Mouse (Mus musculus) stomach, embryonic 16.5 days (tissue): Measurements from ENCODE around the gene Gm21118. TPM values are rescaled to one million over a fixed set of nuclear protein-coding genes. Genes with fewer than 3 reads are reported as not detected.
"Not testable (repeated sequence)": the region's sequence is repeated elsewhere in the genome, so short reads cannot be mapped to it uniquely, and the experiment has no call there.

ENCODE experiments used
- ATAC-seq: fragments of 200-750 bp; cut with Nextera tagmentation; 2 replicates; pipeline ENCODE4 v1.8.0; 2017; ENCODE audit warnings: moderate number of reproducible peaks, moderate TSS enrichment; ENCODE audit not compliant: insufficient read depth, low FRiP score
- H3K27ac ChIP-seq: fragments of 300-500 bp; sonication (generic); 2 replicates; pipeline ENCODE4 v1.5.1; 2014; ENCODE audit warnings: low read length
- H3K27me3 ChIP-seq: fragments of 300-500 bp; sonication (generic); 2 replicates; pipeline ENCODE4 v1.6.1; 2014; ENCODE audit warnings: low read length, control low read depth, mixed read lengths; ENCODE audit not compliant: control insufficient read depth, insufficient read depth
- H3K36me3 ChIP-seq: fragments of 300-500 bp; sonication (generic); 2 replicates; pipeline ENCODE4 v1.6.1; 2014; ENCODE audit warnings: low read length; ENCODE audit not compliant: control insufficient read depth, insufficient read depth
- H3K4me1 ChIP-seq: fragments of 300-500 bp; sonication (generic); 2 replicates; pipeline ENCODE4 v1.6.1; 2014; ENCODE audit warnings: low read length, control low read depth, mixed read lengths; ENCODE audit not compliant: control insufficient read depth, insufficient read depth
- H3K4me2 ChIP-seq: fragments of 300-500 bp; sonication (generic); 2 replicates; pipeline ENCODE4 v1.6.1; 2014; ENCODE audit warnings: low read depth, low read length, mixed read lengths
- H3K4me3 ChIP-seq: fragments of 300-500 bp; sonication (generic); replicated peaks from 2 replicates; pipeline ENCODE4 v1.5.1; 2014; ENCODE audit warnings: mild to moderate bottlenecking, low read length
- H3K9ac ChIP-seq: fragments of 300-500 bp; sonication (generic); 2 replicates; pipeline ENCODE4 v1.6.1; 2014; ENCODE audit warnings: low read length
- H3K9me3 ChIP-seq: fragments of 300-500 bp; sonication (generic); replicated peaks from 2 replicates; pipeline ENCODE4 v1.6.1; 2016; ENCODE audit warnings: low read length, control low read depth; ENCODE audit not compliant: control insufficient read depth
- WGBS: fragments of 180-500 bp; shearing (Covaris S2); extraction: QIAGEN DNeasy Blood & Tissue Kit; methylation state at CpG from one replicate; pipeline ENCODE4 v1.1.7; 2014; 5-methylcytosine and 5-hydroxymethylcytosine counted together
- polyA plus RNA-seq: library from polyadenylated mRNA; unstranded; fragments of >200 nt; fragmentation: Nextera tagmentation; extraction: Ambion mirVana; gene quantifications from 2 replicates; pipeline ENCODE4 v1.2.1, GENCODE M21; 2015

Gm21118 gene
- not detected in 2 replicates for polyA plus RNA-seq

- H3K4me2 ChIP-seq, H3K36me3 ChIP-seq, H3K4me3 ChIP-seq, H3K4me1 ChIP-seq, ATAC-seq, H3K9me3 ChIP-seq, H3K9ac ChIP-seq, H3K27ac ChIP-seq, H3K27me3 ChIP-seq: not testable (repeated sequence)
- no CpG with 5 or more reads among the region's 4 CpGs for WGBS
These were observed at the start of gene Gm21118 for GRCm38 (mm10) chrY:70273542-70273941. Gene Gm21118 (minus strand): TSS chrY:70273642.

DNA sequence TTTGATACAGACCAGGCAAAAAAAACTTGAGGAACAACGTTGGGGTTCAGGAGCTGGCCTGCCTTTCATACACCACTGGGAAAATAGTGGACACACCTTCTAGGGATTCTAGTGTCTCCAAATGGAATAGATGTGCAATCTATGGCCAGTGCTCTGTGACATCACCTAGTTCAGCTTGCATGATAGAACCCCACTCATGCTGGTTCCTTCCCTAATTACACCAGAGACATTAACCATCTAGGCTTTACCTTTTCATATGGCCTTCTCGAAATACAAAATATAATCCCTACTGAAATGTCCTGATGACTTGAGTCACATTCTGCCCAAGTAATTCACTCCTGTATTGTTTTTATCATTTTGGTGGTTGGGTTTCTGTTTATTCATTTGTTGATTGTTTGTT lies 29.7 kb upstream of the Gm21118 start, which contains the start of the genes Gm29423 and Gm29644:
Gm29423 (minus strand) TSS at position 101 of the 400 bp plus-strand sequence.
Gm29644 (minus strand) TSS at position 157 of the 400 bp plus-strand sequence.
- not testable (repeated sequence) for H3K4me3 ChIP-seq, ATAC-seq, H3K36me3 ChIP-seq, H3K27ac ChIP-seq, H3K27me3 ChIP-seq, H3K9ac ChIP-seq, H3K4me2 ChIP-seq, H3K9me3 ChIP-seq, H3K4me1 ChIP-seq
- WGBS, result no CpG with 5 or more reads among the region's 2 CpGs

Other genes starting within 250 kb of the Gm21118 start
- gene Gm29423, start 29.6 kb upstream of the Gm21118 start, polyA plus RNA-seq, result not detected in 2 replicates
- not detected in 2 replicates for gene Gm29644, start 29.7 kb upstream of the Gm21118 start, polyA plus RNA-seq
- gene Gm20888, start 168.2 kb upstream of the Gm21118 start, polyA plus RNA-seq, result not detected in 2 replicates